Mouse (Mus musculus) embryo, embryonic 11 days (tissue): ENCODE measurements around the gene Golph3.

Experiments
- DNase-seq: peaks from one replicate; pipeline ENCODE4 v3.0.0-alpha.2; 2015

The Golph3 gene

DNA sequence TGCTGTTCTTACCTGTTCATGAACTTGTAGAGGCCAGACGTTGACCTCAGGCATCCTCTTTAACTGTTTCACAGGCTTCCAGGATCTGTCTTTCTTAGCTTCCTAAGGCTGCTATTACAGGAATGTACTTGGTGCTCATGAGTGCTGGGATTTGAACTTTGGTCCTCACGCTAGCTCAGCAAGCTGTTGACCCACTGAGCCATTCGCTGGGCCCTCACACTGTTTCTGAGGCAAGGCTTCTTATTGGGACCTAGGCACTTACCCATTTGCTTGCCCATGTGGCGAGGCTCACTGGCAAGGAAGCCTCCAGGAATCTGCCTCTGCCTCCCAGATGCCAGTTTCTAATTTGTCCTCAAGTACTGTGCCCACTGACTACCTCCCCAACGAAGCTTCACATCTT, 1.4 kb upstream of the Golph3 start:
- no peak for DNase-seq

GRCm38 (mm10) chr15:12320441-12321090, 684 bp upstream of the Golph3 start:
- no peak for DNase-seq

GRCm38 (mm10) chr15:12321788-12322621, 755 bp downstream of the Golph3 start, which contains the start of gene 1810049J17Rik:
Gene 1810049J17Rik, minus strand, starts transcription at chr15:12321899.
- DNase-seq, result peak; percentile 63

- peak; percentile 18 for DNase-seq
Measured at GRCm38 (mm10) chr15:12322676-12323402, 1.6 kb downstream of the Golph3 start.

DNA sequence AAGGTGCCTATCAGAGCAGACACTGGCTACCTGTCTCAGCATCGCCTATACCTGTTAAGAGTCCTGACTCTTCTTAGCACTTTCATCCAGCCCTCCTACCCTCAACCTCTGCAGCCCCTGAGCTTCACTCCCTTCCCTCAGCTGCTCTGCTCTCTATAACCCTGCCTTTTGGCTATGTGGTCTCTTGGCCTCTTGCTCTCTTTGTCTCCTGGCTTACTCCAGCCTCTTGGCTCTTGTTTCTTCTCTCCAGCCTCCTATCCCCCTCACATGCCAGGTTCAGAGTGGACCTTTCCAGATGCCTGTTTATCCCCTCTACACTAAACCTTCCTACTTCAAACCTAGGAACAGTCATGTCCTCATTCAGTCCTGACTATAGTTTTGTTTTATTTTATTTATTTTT, 3.1 kb downstream of the Golph3 start:
- no peak for DNase-seq

DNA sequence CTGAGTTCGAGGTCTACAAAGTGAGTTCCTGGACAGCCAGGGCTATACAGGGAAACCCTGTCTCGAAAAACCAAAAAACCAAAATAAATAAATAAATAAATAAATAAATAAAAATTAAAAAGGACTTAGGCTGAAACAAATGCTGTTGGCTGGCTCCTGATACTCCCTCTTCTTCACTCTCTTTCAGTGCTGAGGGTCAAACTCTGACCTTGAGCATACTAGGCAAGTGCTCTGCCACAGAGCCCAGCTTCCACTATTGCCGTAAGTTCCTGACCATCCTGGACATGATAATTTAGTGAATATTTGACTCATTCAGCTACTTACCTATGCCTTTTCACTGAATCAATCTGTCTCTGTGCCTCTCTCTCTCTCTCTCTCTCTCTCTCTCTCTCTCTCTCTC, 9.1 kb downstream of the Golph3 start:
- no peak for DNase-seq

DNA sequence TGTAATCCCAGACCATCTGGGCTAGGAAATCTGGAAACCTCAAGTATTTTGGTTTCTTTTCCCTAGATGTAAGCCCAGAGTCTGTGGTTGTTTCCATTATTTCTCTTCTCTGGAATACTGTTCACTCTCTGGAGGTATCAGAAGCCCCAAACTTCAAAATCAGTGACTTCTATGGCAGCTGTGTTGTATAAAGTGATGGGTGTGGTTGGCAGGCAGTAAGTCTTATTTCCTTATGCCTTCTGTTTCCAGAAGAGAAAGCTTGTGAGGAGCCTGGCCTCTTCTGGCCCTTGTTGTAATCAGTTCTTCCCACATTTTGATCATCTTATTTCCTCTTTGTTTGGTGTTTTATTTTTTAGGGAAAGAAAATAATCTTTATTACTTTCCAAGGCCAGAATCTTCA, 9.6 kb downstream of the Golph3 start:
- no peak for DNase-seq

- DNase-seq, result no peak
Measured at GRCm38 (mm10) chr15:12331300-12331699, 10.1 kb downstream of the Golph3 start.

DNA sequence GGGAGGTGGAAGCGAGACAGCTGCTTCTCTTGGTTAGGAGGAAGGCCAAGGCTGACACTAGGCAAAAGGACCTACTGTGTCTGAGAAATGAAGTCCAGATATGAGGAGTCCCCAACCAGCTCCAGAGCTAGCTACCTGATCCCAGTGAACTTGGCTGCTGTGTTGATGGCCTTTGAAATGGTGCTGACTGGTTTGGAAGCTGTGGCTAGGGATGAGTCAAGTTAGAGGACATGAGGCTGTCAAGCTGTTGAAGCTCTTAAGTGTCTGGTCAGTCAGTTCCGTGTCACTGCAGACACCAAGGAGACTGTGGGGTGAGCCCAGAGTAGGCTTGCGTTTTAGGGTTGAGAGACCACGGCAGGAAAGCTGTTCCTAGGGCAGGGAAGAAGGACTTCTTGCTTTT, 13.1 kb downstream of the Golph3 start:
- no peak for DNase-seq

- DNase-seq, result no peak
Measured at GRCm38 (mm10) chr15:12337030-12337778, 16.0 kb downstream of the Golph3 start.

DNA sequence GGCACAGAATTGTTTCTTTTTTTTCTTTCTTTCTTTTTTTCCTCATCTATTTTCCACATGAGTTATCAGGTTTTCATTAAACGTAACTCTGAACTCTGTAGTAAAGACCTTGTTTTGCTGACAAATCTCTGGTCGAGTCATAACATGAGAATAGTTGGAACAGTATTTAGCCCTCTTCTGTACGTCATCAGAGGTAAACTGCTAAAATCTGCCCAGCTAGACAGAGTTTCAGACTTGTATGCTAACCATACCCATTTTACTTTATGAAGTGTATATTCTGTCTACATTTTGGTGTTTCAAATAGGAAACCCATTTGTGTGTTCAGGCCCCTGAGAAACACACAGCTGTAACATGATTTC, 16.5 kb downstream of the Golph3 start:
- DNase-seq, result no peak

- no peak for DNase-seq
Measured at GRCm38 (mm10) chr15:12340536-12341400, 19.5 kb downstream of the Golph3 start.

GRCm38 (mm10) chr15:12341401-12341758, 20.1 kb downstream of the Golph3 start:
- DNase-seq, result peak; percentile 24

DNA sequence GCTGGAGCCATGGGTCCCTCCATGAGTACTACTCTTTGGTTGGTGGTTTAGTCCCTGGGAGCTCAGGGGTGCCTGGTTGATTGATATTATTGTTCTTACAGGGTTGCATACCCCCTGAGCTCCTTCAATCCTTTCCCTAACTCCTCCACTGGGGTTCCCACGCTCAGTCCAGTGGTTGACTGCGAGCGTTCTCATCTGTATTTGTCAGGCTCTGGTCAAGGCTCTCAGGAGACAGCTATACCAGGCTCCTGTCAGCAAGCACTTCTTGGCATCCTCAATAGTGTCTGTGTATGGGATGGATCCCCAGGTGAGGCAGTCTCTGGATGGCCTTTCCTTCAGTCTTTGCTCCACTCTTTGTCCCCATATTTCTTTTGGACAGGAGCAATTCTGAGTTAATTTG, 25.7 kb downstream of the Golph3 start:
- DNase-seq, result no peak

GRCm38 (mm10) chr15:12348950-12349349, 27.7 kb downstream of the Golph3 start:
- no peak for DNase-seq

GRCm38 (mm10) chr15:12349840-12350239, 28.6 kb downstream of the Golph3 start:
- DNase-seq, result no peak

DNA sequence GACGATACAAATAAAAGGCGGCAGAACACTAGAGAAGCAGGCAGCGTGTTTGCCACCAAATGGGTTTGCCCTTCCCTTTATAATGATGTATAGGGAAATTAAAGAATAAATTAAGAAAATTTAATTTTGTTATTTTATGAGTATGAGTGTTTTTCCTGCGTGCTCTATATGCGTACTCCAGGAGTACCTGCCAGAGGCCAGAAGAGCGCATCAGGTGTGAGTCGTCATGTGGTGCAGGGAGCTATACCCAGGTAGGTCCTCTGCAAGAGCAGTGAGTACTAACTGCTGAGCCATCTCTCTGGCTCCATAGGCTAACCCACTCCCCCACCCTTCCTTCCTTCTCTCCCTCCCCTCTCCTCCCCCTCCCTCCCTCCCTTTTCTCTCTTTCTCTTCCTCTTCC, 30.2 kb downstream of the Golph3 start:
- DNase-seq, result no peak

DNA sequence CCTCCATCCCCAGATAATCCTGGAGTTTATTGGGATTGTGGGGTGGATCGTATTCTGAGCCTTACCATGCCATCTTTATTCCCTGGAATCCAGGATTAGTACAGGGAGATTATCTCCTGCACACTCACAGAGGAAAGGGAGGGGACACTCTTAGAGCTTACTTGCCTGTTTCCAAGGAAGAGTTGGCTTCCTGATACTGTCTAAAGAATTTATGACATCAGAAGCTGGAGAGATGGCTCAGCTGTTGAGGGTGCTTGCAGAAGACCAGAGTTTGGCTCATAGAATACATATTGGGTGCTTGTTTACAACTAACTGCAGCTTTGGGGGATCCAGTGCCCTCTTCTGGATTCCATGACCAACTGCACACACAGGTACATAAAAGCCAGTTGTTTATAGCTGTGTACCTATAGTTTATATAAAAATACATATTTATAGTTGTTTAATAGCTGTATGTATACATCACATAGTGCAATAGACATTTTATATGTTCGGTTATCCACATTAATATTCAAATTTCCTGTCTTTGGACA, 33.1 kb downstream of the Golph3 start:
- DNase-seq, result no peak

GRCm38 (mm10) chr15:12355261-12355660, 34.0 kb downstream of the Golph3 start:
- DNase-seq, result no peak

GRCm38 (mm10) chr15:12355907-12356306, 34.7 kb downstream of the Golph3 start:
- DNase-seq, result no peak

- no peak for DNase-seq
Measured at GRCm38 (mm10) chr15:12357459-12357858, 36.2 kb downstream of the Golph3 start.

- no peak for DNase-seq
Measured at GRCm38 (mm10) chr15:12358384-12358783, 37.1 kb downstream of the Golph3 start.
